Comparison of ENCODE assay signal across 16 mouse cellular contexts in the genomic region with DNA sequence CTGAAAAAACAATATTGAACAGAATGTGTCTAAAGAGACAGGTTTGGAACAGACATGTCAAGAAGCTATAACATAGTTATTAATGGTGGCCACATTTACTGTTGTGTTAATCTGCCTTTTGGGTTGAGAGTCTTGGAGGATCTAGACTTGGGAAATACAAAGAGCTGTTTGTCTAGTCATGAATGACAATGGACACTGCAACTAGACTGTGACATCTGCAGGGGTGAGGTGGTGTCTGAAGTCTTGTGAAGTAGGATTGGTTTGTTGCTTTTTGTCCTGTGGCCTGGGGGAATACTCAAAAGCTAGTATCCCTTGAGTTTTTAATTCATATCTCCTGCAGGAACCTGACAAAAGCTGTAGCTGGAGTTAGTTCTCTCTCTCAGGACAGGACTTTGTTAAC. TPM values are rescaled to one million over a fixed set of nuclear protein-coding genes. Genes with fewer than 3 reads are reported as not detected.
DNase-seq lines count a peak whose midpoint lies in the region; ATAC-seq and TF ChIP-seq lines count a peak whose summit lies in the region.
"Had no signal": no experiment of that assay in that cellular context is flagged by ENCODE, and none has a peak within 500 bp of the region (broad histone marks: within the 10 kb centered on the region; RNA-seq: fewer than 3 reads in every experiment).

No protein-coding gene starts in this region.

- no peak overlapping the region for H3K9ac ChIP-seq in forebrain, embryonic 12.5 days
- no peak overlapping the region for H3K9ac ChIP-seq in forebrain, embryonic 13.5 days
- H3K9ac ChIP-seq in kidney, embryonic 14.5 days (ENCODE audit: low read depth, low read length): no peak overlapping the region

- no peaks in the 10 kb centered on the region for H3K9me3 ChIP-seq in forebrain, embryonic 12.5 days
- H3K9me3 ChIP-seq in forebrain, embryonic 13.5 days (replicated peaks): no peaks in the 10 kb centered on the region
- no peaks in the 10 kb centered on the region for H3K9me3 ChIP-seq in kidney, embryonic 14.5 days (ENCODE audit: control insufficient read depth, low read length)
- no peaks in the 10 kb centered on the region for H3K9me3 ChIP-seq in E14TG2a.4 (ENCODE audit: low read length)

- H3K4me2 ChIP-seq in forebrain, embryonic 12.5 days: peak overlapping the region; percentile 68; the same call in 1 of the 2 replicates
- no peak overlapping the region for H3K4me2 ChIP-seq in forebrain, embryonic 13.5 days
- H3K4me2 ChIP-seq in kidney, embryonic 14.5 days (replicated peaks; ENCODE audit: low read depth, low read length): no peak overlapping the region

- no peak for ATAC-seq in forebrain, embryonic 12.5 days (ENCODE audit: low FRiP score)
- no peak for ATAC-seq in forebrain, embryonic 13.5 days
- no peak for ATAC-seq in kidney, embryonic 14.5 days (ENCODE audit: low FRiP score, low TSS enrichment)
- ATAC-seq: forebrain, postnatal 0 days had no signal

- H3K4me1 ChIP-seq in forebrain, embryonic 12.5 days: peaks cover 32% of the 10 kb centered on the region
- peaks cover 30% of the 10 kb centered on the region for H3K4me1 ChIP-seq in forebrain, embryonic 13.5 days
- peaks cover 13% of the 10 kb centered on the region for H3K4me1 ChIP-seq in kidney, embryonic 14.5 days (ENCODE audit: control insufficient read depth, insufficient read depth, low read length)
- H3K4me1 ChIP-seq in E14TG2a.4 (replicated peaks; ENCODE audit: low read depth, low read length): peaks cover 71% of the 10 kb centered on the region

- TF ChIP-seq CTCF in E14TG2a.4 (conservative IDR thresholded peaks at IDR 0.05; ENCODE audit: low read length): no peak

- H3K27me3 ChIP-seq in forebrain, embryonic 12.5 days: no peaks in the 10 kb centered on the region
- H3K27me3 ChIP-seq in forebrain, embryonic 13.5 days: no peaks in the 10 kb centered on the region
- H3K27me3 ChIP-seq in kidney, embryonic 14.5 days (ENCODE audit: control insufficient read depth, insufficient read depth, low read length): no peaks in the 10 kb centered on the region
- H3K27me3 ChIP-seq in E14TG2a.4 (ENCODE audit: insufficient read depth, low read length): no peaks in the 10 kb centered on the region
- H3K27me3 ChIP-seq: CH12.LX, Patski had no signal

- peaks cover under 1% of the 10 kb centered on the region; the same call in 1 of the 2 replicates for H3K36me3 ChIP-seq in forebrain, embryonic 12.5 days (replicated peaks)
- H3K36me3 ChIP-seq in forebrain, embryonic 13.5 days (ENCODE audit: poor library complexity, severe bottlenecking): peaks cover 5% of the 10 kb centered on the region; the same call in 1 of the 2 replicates
- no peaks in the 10 kb centered on the region for H3K36me3 ChIP-seq in kidney, embryonic 14.5 days (ENCODE audit: control insufficient read depth, insufficient read depth, low read length)
- peaks cover 22% of the 10 kb centered on the region for H3K36me3 ChIP-seq in E14TG2a.4 (ENCODE audit: insufficient read depth, low read length)

- no peak overlapping the region for H3K27ac ChIP-seq in forebrain, embryonic 12.5 days
- no peak overlapping the region for H3K27ac ChIP-seq in forebrain, embryonic 13.5 days
- H3K27ac ChIP-seq in kidney, embryonic 14.5 days (ENCODE audit: low read depth, low read length): no peak overlapping the region
- H3K27ac ChIP-seq: liver, embryonic 14.5 days had no signal

- no peak for DNase-seq in kidney, postnatal 14 days
- DNase-seq in brain, adult 2 months (ENCODE audit: low read depth, low spot score): peak; percentile 55
- DNase-seq in spleen, adult 12 weeks (ENCODE audit: low spot score): no peak
- no peak for DNase-seq in spleen, postnatal 4 days (ENCODE audit: low spot score in 2 of 2)
- DNase-seq: cerebellum, postnatal 10 days; forebrain, postnatal 0 days; kidney, adult 9 months; left cerebral cortex, postnatal 4 days; lung, postnatal 36 days had no signal

- no peak overlapping the region for H3K4me3 ChIP-seq in forebrain, embryonic 12.5 days (replicated peaks)
- no peak overlapping the region for H3K4me3 ChIP-seq in forebrain, embryonic 13.5 days
- H3K4me3 ChIP-seq in kidney, embryonic 14.5 days (ENCODE audit: low read length): peak overlapping the region; percentile 86; the same call in 1 of the 2 replicates
- H3K4me3 ChIP-seq in E14TG2a.4 (replicated peaks; ENCODE audit: low read length): peak overlapping the region; percentile 94; the same call in 1 of the 2 replicates

RNA-seq across cellular contexts. Expression of a gene that starts 1.0 kb away (rescaled TPM):
- 463 and 489 TPM in 2 replicates for polyA plus RNA-seq in forebrain, embryonic 12.5 days (2016; fragmentation: Nextera tagmentation; extraction: Ambion mirVana)
- polyA plus RNA-seq in forebrain, embryonic 13.5 days (2015; fragmentation: Nextera tagmentation; extraction: Ambion mirVana): 485 and 515 TPM in 2 replicates
- polyA plus RNA-seq in kidney, embryonic 14.5 days (2014; fragmentation: Nextera tagmentation; extraction: Ambion mirVana): 344 and 424 TPM in 2 replicates

Comparison
In these comparisons a context has a peak if more than half of its experiments do, and no peak if none do; other contexts are left out.
1. H3K4me3 ChIP-seq: peak in kidney, embryonic 14.5 days (single experiment) and E14TG2a.4 (single experiment); none in forebrain, embryonic 12.5 days (single experiment) and forebrain, embryonic 13.5 days (single experiment).